Mouse (Mus musculus): ENCODE measurements around the gene Cfap299. TPM values are rescaled to one million over a fixed set of nuclear protein-coding genes. Genes with fewer than 3 reads are reported as not detected.

Gene Cfap299
- total and polyA plus RNA-seq, 3 experiments = not detected

GRCm38 (mm10) chr5:98650345-98650744 lies 321.2 kb downstream of the Cfap299 start:
- in situ Hi-C loops (cut with MboI; ENCODE audit: low pct_ligation_motif_present, low pct_unique_long_range_greater_than_20kb, low sequenced_read_pairs) = no loop called here
- TF ChIP-seq ETS1 (conservative IDR thresholded peaks at IDR 0.05; ENCODE audit: low read depth, low read length) = no peak
- DNase-seq (ENCODE audit: extremely low read depth) = no peak
- Histone ChIP-seq H3K27me3 (replicated peaks) (no peaks in the 10 kb centered on the region), H3K4me1 (ENCODE audit: control insufficient read depth in 1 of 2, insufficient read depth in 2 of 2) (no peaks in the 10 kb centered on the region), H3K36me3 (replicated peaks in 1 of 2; ENCODE audit: control insufficient read depth in 1 of 2, insufficient read depth in 1 of 2, low read length in 1 of 2) (no peaks in the 10 kb centered on the region), H3K4me2 (ENCODE audit: insufficient read depth, low read depth, poor library complexity, severe bottlenecking) (no peak overlapping the region), H3K9me3 (replicated peaks; ENCODE audit: low read length) (peaks cover 7% of the 10 kb centered on the region), H3K79me2 (replicated peaks; ENCODE audit: control insufficient read depth, extremely low read depth, insufficient read depth, poor library complexity, severe bottlenecking) (no peaks in the 10 kb centered on the region), H3K27ac (ENCODE audit: insufficient read depth, low read depth) (no peak overlapping the region), H3K9ac (ENCODE audit: insufficient read depth, low read depth) (no peak overlapping the region), H3K4me3 (replicated peaks in 1 of 3; ENCODE audit: low read depth in 2 of 3, low read length in 2 of 3, poor library complexity in 1 of 3) (no peak overlapping the region)
- dilution Hi-C loops (cut with MboI; ENCODE audit: extremely low pct_ligation_motif_present, extremely low pct_unique_long_range_greater_than_20kb, low sequenced_read_pairs) = no loop called here

- in situ Hi-C loops (cut with MboI; ENCODE audit: low pct_ligation_motif_present, low pct_unique_long_range_greater_than_20kb, low sequenced_read_pairs) = no loop called here
- no peak for DNase-seq (ENCODE audit: extremely low read depth)
- peaks cover 6% of the 10 kb centered on the region for H3K9me3 ChIP-seq (replicated peaks; ENCODE audit: low read length)
- H3K4me1 ChIP-seq (ENCODE audit: control insufficient read depth in 1 of 2, insufficient read depth in 2 of 2) = no peaks in the 10 kb centered on the region
- no peak overlapping the region for H3K4me2 ChIP-seq (ENCODE audit: insufficient read depth, low read depth, poor library complexity, severe bottlenecking)
- H3K79me2 ChIP-seq (replicated peaks; ENCODE audit: control insufficient read depth, extremely low read depth, insufficient read depth, poor library complexity, severe bottlenecking) = no peaks in the 10 kb centered on the region
- dilution Hi-C loops (cut with MboI; ENCODE audit: extremely low pct_ligation_motif_present, extremely low pct_unique_long_range_greater_than_20kb, low sequenced_read_pairs) = no loop called here
- no peak for TF ChIP-seq IRF4 (IDR thresholded peaks at IDR 0.05; ENCODE audit: low read depth, low read length)
- no peak for TF ChIP-seq PAX5 (IDR thresholded peaks at IDR 0.05; ENCODE audit: low read length)
- H3K9ac ChIP-seq (ENCODE audit: insufficient read depth, low read depth) = no peak overlapping the region
- no peaks in the 10 kb centered on the region for H3K36me3 ChIP-seq (replicated peaks in 1 of 2; ENCODE audit: control insufficient read depth in 1 of 2, insufficient read depth in 1 of 2, low read length in 1 of 2)
- no peak overlapping the region for H3K27ac ChIP-seq (ENCODE audit: insufficient read depth, low read depth)
- H3K27me3 ChIP-seq (replicated peaks) = no peaks in the 10 kb centered on the region
- no peak overlapping the region for H3K4me3 ChIP-seq (replicated peaks in 1 of 3; ENCODE audit: low read depth in 2 of 3, low read length in 2 of 3, poor library complexity in 1 of 3)
These were observed 321.9 kb downstream of the Cfap299 start for GRCm38 (mm10) chr5:98651049-98651448.

GRCm38 (mm10) chr5:98688254-98688653 lies 359.1 kb downstream of the Cfap299 start:
- Histone ChIP-seq H3K27ac (ENCODE audit: insufficient read depth, low read depth) (no peak overlapping the region), H3K4me1 (ENCODE audit: control insufficient read depth in 1 of 2, insufficient read depth in 2 of 2) (peaks cover 0 to 9% of the 10 kb centered on the region in 2 experiments; a peak in 2 of 4 replicates)

GRCm38 (mm10) chr5:98692070-98692469 lies 363.0 kb downstream of the Cfap299 start:
- H3K9ac ChIP-seq (ENCODE audit: insufficient read depth, low read depth) = no peak overlapping the region
- dilution Hi-C loops (cut with MboI; ENCODE audit: extremely low pct_ligation_motif_present, extremely low pct_unique_long_range_greater_than_20kb, low sequenced_read_pairs) = no loop called here

More at GRCm38 (mm10) chr5:98688254-98688653, 359.1 kb downstream of the Cfap299 start:
- Histone ChIP-seq H3K27me3 (replicated peaks) (no peaks in the 10 kb centered on the region), H3K4me3 (replicated peaks in 1 of 3; ENCODE audit: low read depth in 2 of 3, low read length in 2 of 3, poor library complexity in 1 of 3) (no peak overlapping the region), H3K79me2 (replicated peaks; ENCODE audit: control insufficient read depth, extremely low read depth, insufficient read depth, poor library complexity, severe bottlenecking) (no peaks in the 10 kb centered on the region), H3K36me3 (replicated peaks in 1 of 2; ENCODE audit: control insufficient read depth in 1 of 2, insufficient read depth in 1 of 2, low read length in 1 of 2) (no peaks in the 10 kb centered on the region), H3K9ac (ENCODE audit: insufficient read depth, low read depth) (no peak overlapping the region), H3K4me2 (ENCODE audit: insufficient read depth, low read depth, poor library complexity, severe bottlenecking) (no peak overlapping the region), H3K9me3 (replicated peaks; ENCODE audit: low read length) (peaks cover 4% of the 10 kb centered on the region)
- dilution Hi-C loops (cut with MboI; ENCODE audit: extremely low pct_ligation_motif_present, extremely low pct_unique_long_range_greater_than_20kb, low sequenced_read_pairs) = no loop called here
- in situ Hi-C loops (cut with MboI; ENCODE audit: low pct_ligation_motif_present, low pct_unique_long_range_greater_than_20kb, low sequenced_read_pairs) = no loop called here
- no peak for TF ChIP-seq JUND (conservative IDR thresholded peaks at IDR 0.05; ENCODE audit: low read depth, low read length)
- no peak for TF ChIP-seq MAX (IDR thresholded peaks at IDR 0.05; ENCODE audit: low read length)
- no peak for TF ChIP-seq RAD21 (IDR thresholded peaks at IDR 0.05; ENCODE audit: low read depth, low read length)
- TF ChIP-seq NELFE (IDR thresholded peaks at IDR 0.05; ENCODE audit: low read depth, low read length) = no peak
- TF ChIP-seq CTCF (conservative IDR thresholded peaks at IDR 0.05 in 1 of 2, IDR thresholded peaks at IDR 0.05 in 1 of 2; ENCODE audit: low read depth in 2 of 2, low read length in 2 of 2) = no peak
- TF ChIP-seq ZKSCAN1 (IDR thresholded peaks at IDR 0.05; ENCODE audit: borderline replicate concordance, low read depth, low read length) = no peak
- TF ChIP-seq ZMIZ1 (IDR thresholded peaks at IDR 0.05; ENCODE audit: low read depth, low read length) = no peak
- DNase-seq (ENCODE audit: extremely low read depth) = no peak

More at GRCm38 (mm10) chr5:98692070-98692469, 363.0 kb downstream of the Cfap299 start:
- DNase-seq (ENCODE audit: extremely low read depth) = no peak
- H3K4me1 ChIP-seq (ENCODE audit: control insufficient read depth in 1 of 2, insufficient read depth in 2 of 2) = peaks cover 0 to 13% of the 10 kb centered on the region in 2 experiments; a peak in 2 of 4 replicates
- H3K79me2 ChIP-seq (replicated peaks; ENCODE audit: control insufficient read depth, extremely low read depth, insufficient read depth, poor library complexity, severe bottlenecking) = no peaks in the 10 kb centered on the region
- H3K36me3 ChIP-seq (replicated peaks in 1 of 2; ENCODE audit: control insufficient read depth in 1 of 2, insufficient read depth in 1 of 2, low read length in 1 of 2) = no peaks in the 10 kb centered on the region
- TF ChIP-seq MEF2A (IDR thresholded peaks at IDR 0.05; ENCODE audit: borderline replicate concordance, low read depth, low read length) (no peak), USF1 (IDR thresholded peaks at IDR 0.05; ENCODE audit: low read depth, low read length) (no peak), MYC (IDR thresholded peaks at IDR 0.05; ENCODE audit: low read depth, low read length) (no peak), GABPA (IDR thresholded peaks at IDR 0.05; ENCODE audit: insufficient replicate concordance, low read depth, low read length) (no peak), ZMIZ1 (IDR thresholded peaks at IDR 0.05; ENCODE audit: low read depth, low read length) (no peak), ZNF384 (IDR thresholded peaks at IDR 0.05; ENCODE audit: low read depth, low read length) (no peak), HCFC1 (IDR thresholded peaks at IDR 0.05; ENCODE audit: low read depth, low read length) (no peak), CHD2 (IDR thresholded peaks at IDR 0.05; ENCODE audit: low read length) (no peak), ETS1 (conservative IDR thresholded peaks at IDR 0.05; ENCODE audit: low read depth, low read length) (no peak), CTCF (conservative IDR thresholded peaks at IDR 0.05 in 1 of 2, IDR thresholded peaks at IDR 0.05 in 1 of 2; ENCODE audit: low read depth in 2 of 2, low read length in 2 of 2) (no peak), MAX (IDR thresholded peaks at IDR 0.05; ENCODE audit: low read length) (no peak), BHLHE40 (IDR thresholded peaks at IDR 0.05; ENCODE audit: low read depth, low read length) (no peak), JUN (IDR thresholded peaks at IDR 0.05; ENCODE audit: insufficient read depth, low read depth, low read length) (no peak), PAX5 (IDR thresholded peaks at IDR 0.05; ENCODE audit: low read length) (no peak), ELF1 (IDR thresholded peaks at IDR 0.05; ENCODE audit: low read depth, low read length) (no peak), MAFK (IDR thresholded peaks at IDR 0.05; ENCODE audit: insufficient replicate concordance, low read length) (no peak)
- no peaks in the 10 kb centered on the region for H3K27me3 ChIP-seq (replicated peaks)
- no peak overlapping the region for H3K4me3 ChIP-seq (replicated peaks in 1 of 3; ENCODE audit: low read depth in 2 of 3, low read length in 2 of 3, poor library complexity in 1 of 3)
- in situ Hi-C loops (cut with MboI; ENCODE audit: low pct_ligation_motif_present, low pct_unique_long_range_greater_than_20kb, low sequenced_read_pairs) = no loop called here
- no peak overlapping the region for H3K4me2 ChIP-seq (ENCODE audit: insufficient read depth, low read depth, poor library complexity, severe bottlenecking)
- H3K9me3 ChIP-seq (replicated peaks; ENCODE audit: low read length) = peaks cover 4% of the 10 kb centered on the region
- H3K27ac ChIP-seq (ENCODE audit: insufficient read depth, low read depth) = no peak overlapping the region
